Mouse (Mus musculus) midbrain, postnatal 0 days (tissue): ENCODE results near the gene Hist1h1c. TPM values are rescaled to one million over a fixed set of nuclear protein-coding genes. Genes with fewer than 3 reads are reported as not detected.

Experiments
- ATAC-seq: fragments of 200-750 bp; cut with Nextera tagmentation; 2 replicates; pipeline ENCODE4 v1.8.0; 2017; ENCODE audit warnings: moderate number of reproducible peaks, mild to moderate bottlenecking, moderate TSS enrichment, moderate library complexity; ENCODE audit not compliant: low FRiP score
- DNase-seq: peaks from one replicate; pipeline ENCODE4 v3.0.0-alpha.2; 2015; ENCODE audit warnings: low spot score
- H3K27ac ChIP-seq: fragments of 300-500 bp; sonication (generic); 2 replicates; pipeline ENCODE4 v1.5.1; 2014; ENCODE audit warnings: low read depth, mild to moderate bottlenecking, low read length, mixed read lengths
- H3K27me3 ChIP-seq: fragments of 300-500 bp; sonication (generic); 2 replicates; pipeline ENCODE4 v1.6.1; 2014; ENCODE audit warnings: low read length, control low read depth, mixed read lengths; ENCODE audit not compliant: insufficient read depth
- H3K36me3 ChIP-seq: fragments of 300-500 bp; sonication (generic); 2 replicates; pipeline ENCODE4 v1.6.1; 2014; ENCODE audit warnings: low read length, control low read depth, mixed read lengths; ENCODE audit not compliant: insufficient read depth
- H3K4me1 ChIP-seq: fragments of 300-500 bp; sonication (generic); 2 replicates; pipeline ENCODE4 v1.6.1; 2014; ENCODE audit warnings: mild to moderate bottlenecking, control low read depth, antibody characterized with exemption, low read length, mixed read lengths; ENCODE audit not compliant: insufficient read depth
- H3K4me2 ChIP-seq: fragments of 300-500 bp; sonication (generic); 2 replicates; pipeline ENCODE4 v1.6.1; 2014; ENCODE audit warnings: low read depth, mild to moderate bottlenecking, low read length, mixed read lengths; ENCODE audit not compliant: poor library complexity, severe bottlenecking
- H3K4me3 ChIP-seq: fragments of 300-500 bp; sonication (generic); 2 replicates; pipeline ENCODE4 v1.5.1; 2014; ENCODE audit warnings: low read depth, mild to moderate bottlenecking, low read length, moderate library complexity
- H3K9ac ChIP-seq: fragments of 300-500 bp; sonication (generic); replicated peaks from 2 replicates; pipeline ENCODE4 v1.6.1; 2014; ENCODE audit warnings: mild to moderate bottlenecking, low read length, moderate library complexity, mixed read lengths; ENCODE audit not compliant: poor library complexity, severe bottlenecking
- H3K9me3 ChIP-seq: fragments of 300-500 bp; sonication (generic); 2 replicates; pipeline ENCODE4 v1.6.1; 2016; ENCODE audit warnings: low read length, control low read depth
- CTCF ChIP-seq: IDR thresholded peaks from 2 replicates; pipeline ENCODE4 v1.5.1; 2016; ENCODE audit warnings: antibody characterized with exemption, mild to moderate bottlenecking
- WGBS: fragments of 180-500 bp; shearing (Covaris S2); extraction: QIAGEN DNeasy Blood & Tissue Kit; methylation state at CpG from one replicate; pipeline ENCODE4 v1.1.7; 2014; 5-methylcytosine and 5-hydroxymethylcytosine counted together
- polyA plus RNA-seq: library from polyadenylated mRNA; unstranded; fragments of >200 nt; fragmentation: Nextera tagmentation; extraction: Ambion mirVana; gene quantifications from 2 replicates; pipeline ENCODE4 v1.2.1, GENCODE M21; 2015
- total RNA-seq: library from RNA; depleted of rRNA; stranded (reverse); fragments of >200 nt; gene quantifications from 2 replicates; pipeline ENCODE4 v1.2.3, GENCODE M21; 2014; rRNA removed

The Hist1h1c gene
- 243 and 275 TPM in 2 replicates for total RNA-seq
- 26.1 and 26.5 TPM in 2 replicates for polyA plus RNA-seq

DNA sequence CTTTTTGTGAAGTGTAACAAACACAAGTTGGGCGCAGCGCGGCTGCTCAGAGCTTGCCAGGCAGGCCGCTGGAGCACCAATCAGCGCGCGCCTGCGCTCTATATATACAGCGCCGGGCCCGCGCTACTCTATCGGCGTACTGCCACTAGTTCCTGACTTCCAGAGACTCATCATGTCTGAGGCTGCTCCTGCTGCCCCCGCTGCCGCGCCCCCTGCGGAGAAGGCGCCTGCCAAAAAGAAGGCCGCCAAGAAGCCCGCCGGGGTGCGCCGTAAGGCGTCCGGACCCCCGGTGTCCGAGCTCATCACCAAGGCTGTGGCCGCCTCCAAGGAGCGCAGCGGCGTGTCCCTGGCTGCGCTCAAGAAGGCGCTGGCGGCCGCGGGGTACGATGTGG, at the start of gene Hist1h1c:
TSS of gene Hist1h1c (plus strand) at position 132 of the 392 bp plus-strand sequence.
- ATAC-seq (peak; percentile 94), DNase-seq (peak; percentile 93)
- Histone ChIP-seq H3K27ac (peak within 1 kb of the TSS; percentile 78), H3K4me3 (peak within 1 kb of the TSS; percentile 56), H3K4me2 (peak within 1 kb of the TSS; percentile 99), H3K9ac (peak within 1 kb of the TSS; percentile 55), H3K27me3 (no peaks in the 10 kb centered on the region), H3K9me3 (no peaks in the 10 kb centered on the region), H3K36me3 (no peaks in the 10 kb centered on the region), H3K4me1 (no peaks in the 10 kb centered on the region)
- no peak for TF ChIP-seq CTCF
- under 1% methylated on average over 30 of the region's 38 CpGs for WGBS

DNA sequence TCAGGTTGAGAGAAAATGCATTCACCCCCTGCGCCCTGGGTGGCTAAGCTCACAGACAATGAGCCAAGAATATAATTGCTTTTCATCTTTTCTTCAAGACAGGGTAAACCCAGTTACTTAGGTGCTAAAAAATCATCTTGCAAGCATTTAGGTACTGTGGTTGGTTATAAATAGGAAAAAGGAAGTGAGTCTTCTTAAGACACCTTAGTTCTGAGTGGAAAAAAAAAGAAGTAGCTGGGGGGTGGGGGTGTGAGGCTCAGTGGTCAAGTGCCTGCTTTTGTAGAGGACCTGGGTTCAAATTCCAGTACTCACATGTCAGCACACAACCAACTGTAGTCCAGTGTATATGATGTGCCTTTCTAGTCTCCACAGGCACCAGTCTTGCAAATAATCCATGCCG, 49.7 kb upstream of the Hist1h1c start:
- 96% methylated on average over 2 of the region's 2 CpGs for WGBS
- no peak for ATAC-seq
- Histone ChIP-seq H3K27ac (no peak overlapping the region), H3K27me3 (no peaks in the 10 kb centered on the region), H3K4me1 (peaks cover 5% of the 10 kb centered on the region; the same call in 1 of the 2 replicates), H3K9ac (no peak overlapping the region), H3K9me3 (no peaks in the 10 kb centered on the region), H3K4me2 (no peak overlapping the region), H3K36me3 (no peaks in the 10 kb centered on the region), H3K4me3 (no peak overlapping the region)
- no peak for TF ChIP-seq CTCF
- DNase-seq: no peak

DNA sequence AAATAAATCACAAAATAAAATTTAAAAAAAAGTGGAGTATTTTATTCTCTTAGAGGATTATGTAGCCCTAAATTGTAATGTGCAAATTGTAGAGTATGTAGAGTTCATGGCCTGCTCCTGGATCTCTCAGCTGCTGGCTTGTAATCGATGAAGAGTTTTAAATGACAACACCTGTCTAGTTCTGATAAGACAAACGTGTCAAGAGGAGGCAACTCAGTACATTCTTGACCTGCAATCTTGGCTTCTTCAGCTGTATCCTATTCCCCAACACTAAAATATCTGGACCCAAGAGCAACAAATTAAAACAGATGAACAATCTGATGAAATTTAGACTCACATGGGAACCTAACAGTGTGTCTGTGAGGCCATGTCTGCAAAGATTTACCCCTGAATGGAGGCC, 49.1 kb upstream of the Hist1h1c start:
- WGBS: 86% methylated on average over 2 of the region's 2 CpGs
- H3K4me3 ChIP-seq: no peak overlapping the region
- no peak for ATAC-seq
- H3K9ac ChIP-seq: no peak overlapping the region
- no peaks in the 10 kb centered on the region for H3K27me3 ChIP-seq
- H3K36me3 ChIP-seq: no peaks in the 10 kb centered on the region
- DNase-seq: no peak
- H3K4me2 ChIP-seq: no peak overlapping the region
- TF ChIP-seq CTCF: no peak
- H3K9me3 ChIP-seq: no peaks in the 10 kb centered on the region
- no peak overlapping the region for H3K27ac ChIP-seq
- H3K4me1 ChIP-seq: peaks cover 5% of the 10 kb centered on the region; the same call in 1 of the 2 replicates

DNA sequence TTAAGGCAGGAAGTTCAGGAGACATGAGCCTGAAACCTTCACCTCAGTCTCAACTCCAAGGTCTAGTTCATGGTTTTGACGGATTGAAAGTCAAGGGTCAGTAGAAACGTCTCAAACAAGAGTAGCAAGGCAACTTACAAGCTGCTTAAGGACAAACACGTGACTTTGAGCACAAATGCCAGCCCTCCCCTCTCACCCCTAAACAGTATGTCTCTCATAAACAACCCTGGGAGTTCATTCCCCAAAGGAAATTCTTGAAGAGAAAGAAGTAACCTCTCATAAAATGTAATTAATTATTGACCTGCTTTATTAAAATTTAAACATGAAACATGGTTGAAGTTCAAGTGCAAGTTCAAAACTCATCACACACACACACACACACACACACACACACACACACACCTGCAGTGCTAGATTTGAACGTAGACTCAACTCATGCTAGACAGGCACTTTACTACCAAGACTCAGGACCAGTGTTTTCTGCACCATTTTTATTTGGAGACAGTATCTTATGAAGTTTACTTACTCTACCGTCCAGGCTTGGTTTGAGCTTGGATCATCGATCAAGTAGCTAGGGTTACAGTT, 44.7 kb upstream of the Hist1h1c start:
- no peak for TF ChIP-seq CTCF
- ATAC-seq (no peak), DNase-seq (no peak)
- H3K4me2 ChIP-seq: no peak overlapping the region
- no peak overlapping the region for H3K4me3 ChIP-seq
- H3K27me3 ChIP-seq: no peaks in the 10 kb centered on the region
- no peak overlapping the region for H3K27ac ChIP-seq
- H3K36me3 ChIP-seq: no peaks in the 10 kb centered on the region
- H3K9me3 ChIP-seq: no peaks in the 10 kb centered on the region
- H3K9ac ChIP-seq: no peak overlapping the region
- no peaks in the 10 kb centered on the region for H3K4me1 ChIP-seq
- WGBS: 83% methylated on average over 6 of the region's 6 CpGs

DNA sequence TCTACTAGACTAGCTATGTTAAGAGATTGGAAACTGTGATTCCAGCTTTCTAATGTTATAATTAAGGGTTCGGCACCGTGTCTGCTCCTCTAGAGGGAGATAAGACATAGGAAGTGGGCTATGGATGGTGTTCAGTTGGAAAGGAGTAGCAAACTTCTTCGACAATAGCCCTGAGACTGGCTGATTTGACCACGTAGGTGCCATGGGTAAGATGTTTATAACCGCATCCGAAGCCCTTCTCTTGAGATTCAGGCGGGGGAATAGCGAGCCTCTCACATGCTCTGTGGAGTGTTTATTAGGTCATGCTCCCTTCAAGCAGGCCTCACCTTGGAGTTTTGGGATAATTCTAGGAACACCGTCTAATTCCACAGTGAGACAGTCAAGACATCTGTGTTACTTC, 43.7 kb upstream of the Hist1h1c start:
- no peak for DNase-seq
- Histone ChIP-seq H3K4me3 (no peak overlapping the region), H3K9me3 (no peaks in the 10 kb centered on the region), H3K27me3 (no peaks in the 10 kb centered on the region), H3K36me3 (no peaks in the 10 kb centered on the region), H3K9ac (no peak overlapping the region), H3K4me1 (no peaks in the 10 kb centered on the region), H3K27ac (no peak overlapping the region), H3K4me2 (no peak overlapping the region)
- 96% methylated on average over 9 of the region's 9 CpGs for WGBS
- ATAC-seq: no peak
- TF ChIP-seq CTCF: no peak

DNA sequence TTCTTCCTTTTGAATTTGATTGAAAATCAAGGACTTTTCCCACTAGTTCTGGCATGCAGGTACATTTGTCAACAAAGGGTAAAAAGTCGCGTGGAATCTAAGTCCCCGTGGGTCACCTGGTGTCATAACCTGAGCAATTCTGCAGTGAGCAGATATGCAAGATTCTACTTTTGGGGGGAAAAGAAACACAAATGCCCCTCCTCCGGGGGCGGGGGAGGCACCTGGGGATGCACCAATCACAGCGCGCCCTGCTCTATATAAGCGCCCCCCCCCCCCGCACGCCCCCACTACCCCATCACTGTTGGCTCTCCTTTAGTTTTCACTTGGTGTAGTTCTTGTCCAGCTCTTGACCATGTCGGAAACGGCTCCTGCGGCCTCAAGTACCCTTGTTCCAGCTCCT, 43.1 kb upstream of the Hist1h1c start, which contains the start of gene Hist1h1t:
TSS of gene Hist1h1t (plus strand) at position 301 of the 400 bp plus-strand sequence.
- H3K36me3 ChIP-seq: no peaks in the 10 kb centered on the region
- H3K4me1 ChIP-seq: no peaks in the 10 kb centered on the region
- H3K27ac ChIP-seq: no peak within 1 kb of the TSS
- ATAC-seq (no peak), DNase-seq (no peak)
- no peaks in the 10 kb centered on the region for H3K9me3 ChIP-seq
- no peak within 1 kb of the TSS for H3K4me2 ChIP-seq
- no peak for TF ChIP-seq CTCF
- no peaks in the 10 kb centered on the region for H3K27me3 ChIP-seq
- no peak within 1 kb of the TSS for H3K4me3 ChIP-seq
- WGBS: 56% methylated on average over 12 of the region's 13 CpGs
- H3K9ac ChIP-seq: no peak within 1 kb of the TSS
